Mouse (Mus musculus): ENCODE results near the gene Exoc1. TPM values are rescaled to one million over a fixed set of nuclear protein-coding genes. Genes with fewer than 3 reads are reported as not detected.

Gene Exoc1
- polyA plus RNA-seq, 1 experiment from 2014 or later, result 11.8 TPM

DNA sequence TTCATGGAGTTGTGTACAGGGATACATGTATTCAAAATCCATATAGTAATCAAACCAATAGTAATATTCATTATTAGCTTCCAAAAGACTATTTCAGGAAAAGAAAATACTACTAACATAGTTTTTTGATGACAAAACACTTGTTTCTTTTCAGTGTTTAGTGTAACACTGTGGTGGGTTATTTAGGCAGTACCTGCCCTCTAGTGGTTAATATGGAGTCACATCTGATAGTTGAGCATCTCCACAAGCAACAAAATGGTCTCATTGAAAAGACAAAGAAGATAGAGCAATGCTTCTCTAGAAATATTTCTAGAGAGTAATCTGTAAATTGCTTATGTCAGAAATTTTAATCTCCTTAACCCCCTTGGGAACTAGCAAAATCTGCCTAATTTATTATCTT lies 11.7 kb downstream of the Exoc1 start:
- peaks cover 76% of the 10 kb centered on the region for H3K36me3 ChIP-seq (replicated peaks)
- H3K27ac ChIP-seq (replicated peaks), result no peak overlapping the region
- H3K27me3 ChIP-seq, result no peaks in the 10 kb centered on the region
- H3K4me2 ChIP-seq, result no peak overlapping the region
- no peak overlapping the region for H3K4me3 ChIP-seq (replicated peaks)
- ATAC-seq (ENCODE audit: insufficient read depth), result no peak
- no peaks in the 10 kb centered on the region for H3K4me1 ChIP-seq (replicated peaks)
- no peaks in the 10 kb centered on the region for H3K9me3 ChIP-seq (replicated peaks)
- no peak overlapping the region for H3K9ac ChIP-seq

DNA sequence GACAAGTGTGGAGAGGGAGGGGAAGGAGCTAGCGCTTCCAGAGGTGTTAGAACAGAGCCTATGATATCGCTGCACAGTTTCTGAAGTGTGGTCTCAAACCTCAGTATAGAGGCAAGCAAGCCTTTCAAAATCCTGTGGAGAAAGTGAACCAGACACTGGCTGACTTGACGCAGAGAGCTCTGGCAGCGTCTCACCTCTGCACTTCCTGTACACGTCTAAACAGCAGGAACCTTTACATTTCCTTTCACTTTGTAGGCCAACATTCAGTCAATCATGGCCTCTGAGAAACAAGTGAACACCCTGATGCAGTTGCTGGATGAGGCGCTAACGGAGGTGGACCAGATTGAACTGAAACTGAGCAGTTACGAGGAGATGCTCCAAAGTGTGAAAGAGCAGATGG lies 14.1 kb downstream of the Exoc1 start:
- ATAC-seq (ENCODE audit: insufficient read depth), result no peak
- Histone ChIP-seq H3K4me3 (replicated peaks) (no peak overlapping the region), H3K4me2 (no peak overlapping the region), H3K27me3 (no peaks in the 10 kb centered on the region), H3K4me1 (replicated peaks) (no peaks in the 10 kb centered on the region), H3K36me3 (replicated peaks) (peaks cover 60% of the 10 kb centered on the region), H3K27ac (replicated peaks) (no peak overlapping the region), H3K9ac (no peak overlapping the region), H3K9me3 (replicated peaks) (no peaks in the 10 kb centered on the region)
- WGBS (ENCODE audit: insufficient replicate concordance), result 80% methylated on average over 8 of the region's 8 CpGs

GRCm38 (mm10) chr5:76550426-76550825 lies 21.3 kb downstream of the Exoc1 start:
- no peak overlapping the region for H3K4me2 ChIP-seq
- H3K4me3 ChIP-seq (replicated peaks), result no peak overlapping the region
- no peak overlapping the region for H3K9ac ChIP-seq
- no peaks in the 10 kb centered on the region for H3K27me3 ChIP-seq
- no peak overlapping the region for H3K27ac ChIP-seq (replicated peaks)
- no peak for ATAC-seq (ENCODE audit: insufficient read depth)
- H3K36me3 ChIP-seq (replicated peaks), result peaks cover 30% of the 10 kb centered on the region
- no peaks in the 10 kb centered on the region for H3K4me1 ChIP-seq (replicated peaks)
- WGBS (ENCODE audit: insufficient replicate concordance), result 35% methylated on average over 8 of the region's 8 CpGs
- no peaks in the 10 kb centered on the region for H3K9me3 ChIP-seq (replicated peaks)

DNA sequence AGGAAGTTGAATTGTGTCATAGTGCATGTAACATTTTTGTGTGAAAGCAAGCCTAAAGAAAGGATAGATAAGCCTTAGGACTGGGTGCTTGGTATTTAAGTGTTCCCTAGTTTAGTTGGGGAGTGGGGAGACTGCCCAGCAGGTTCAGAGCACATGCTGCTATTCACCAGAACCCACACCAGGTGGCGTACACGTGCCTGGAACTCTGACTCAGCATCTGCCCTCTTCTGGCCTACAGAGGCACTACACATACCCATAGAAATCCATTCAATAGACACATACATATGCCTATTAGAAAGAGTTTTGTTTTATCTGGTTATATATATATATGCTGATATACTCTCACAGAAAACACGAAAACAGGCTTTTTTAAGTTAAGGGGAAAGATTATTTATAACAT lies 36.2 kb downstream of the Exoc1 start:
- no peak for ATAC-seq (ENCODE audit: insufficient read depth)
- Histone ChIP-seq H3K4me2 (no peak overlapping the region), H3K36me3 (replicated peaks) (peaks cover 55% of the 10 kb centered on the region), H3K4me3 (replicated peaks) (no peak overlapping the region), H3K27ac (replicated peaks) (no peak overlapping the region), H3K27me3 (no peaks in the 10 kb centered on the region), H3K9ac (no peak overlapping the region), H3K4me1 (replicated peaks) (no peaks in the 10 kb centered on the region), H3K9me3 (replicated peaks) (no peaks in the 10 kb centered on the region)
- WGBS (ENCODE audit: insufficient replicate concordance), result 19% methylated on average over 3 of the region's 3 CpGs

DNA sequence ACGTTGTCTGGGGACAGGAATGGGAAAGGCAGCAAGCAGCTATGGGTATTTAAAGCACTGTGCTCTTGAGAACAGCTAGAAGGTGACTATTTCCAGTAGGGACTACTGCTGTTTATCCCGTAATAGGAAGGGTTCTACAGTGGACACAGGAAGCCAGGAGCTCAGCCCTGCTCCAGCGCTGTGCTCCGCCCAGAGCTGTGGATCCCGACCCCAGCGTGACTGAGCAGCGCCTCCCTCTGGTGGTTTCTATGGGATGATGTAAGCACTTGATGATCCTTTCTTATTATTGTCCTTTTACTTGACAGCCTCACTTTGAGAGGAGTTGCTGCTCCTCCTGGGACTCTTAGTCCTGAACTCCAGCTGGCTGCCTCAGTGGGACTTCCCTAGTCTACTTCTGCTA lies 45.1 kb downstream of the Exoc1 start:
- H3K4me3 ChIP-seq (replicated peaks), result no peak overlapping the region
- no peak overlapping the region for H3K4me2 ChIP-seq
- H3K36me3 ChIP-seq (replicated peaks), result peaks cover 24% of the 10 kb centered on the region
- ATAC-seq (ENCODE audit: insufficient read depth), result no peak
- no peaks in the 10 kb centered on the region for H3K4me1 ChIP-seq (replicated peaks)
- H3K9me3 ChIP-seq (replicated peaks), result no peaks in the 10 kb centered on the region
- H3K27ac ChIP-seq (replicated peaks), result no peak overlapping the region
- WGBS (ENCODE audit: insufficient replicate concordance), result 61% methylated on average over 7 of the region's 7 CpGs
- no peaks in the 10 kb centered on the region for H3K27me3 ChIP-seq
- H3K9ac ChIP-seq, result no peak overlapping the region

GRCm38 (mm10) chr5:76577026-76577425 lies 47.9 kb downstream of the Exoc1 start:
- H3K4me1 ChIP-seq (replicated peaks), result no peaks in the 10 kb centered on the region
- no peak overlapping the region for H3K27ac ChIP-seq (replicated peaks)
- no peaks in the 10 kb centered on the region for H3K27me3 ChIP-seq
- no peak for ATAC-seq (ENCODE audit: insufficient read depth)
- no peaks in the 10 kb centered on the region for H3K9me3 ChIP-seq (replicated peaks)
- no peak overlapping the region for H3K4me3 ChIP-seq (replicated peaks)
- no peaks in the 10 kb centered on the region for H3K36me3 ChIP-seq (replicated peaks)
- no peak overlapping the region for H3K9ac ChIP-seq
- 61% methylated on average over 3 of the region's 3 CpGs for WGBS (ENCODE audit: insufficient replicate concordance)
- H3K4me2 ChIP-seq, result no peak overlapping the region

DNA sequence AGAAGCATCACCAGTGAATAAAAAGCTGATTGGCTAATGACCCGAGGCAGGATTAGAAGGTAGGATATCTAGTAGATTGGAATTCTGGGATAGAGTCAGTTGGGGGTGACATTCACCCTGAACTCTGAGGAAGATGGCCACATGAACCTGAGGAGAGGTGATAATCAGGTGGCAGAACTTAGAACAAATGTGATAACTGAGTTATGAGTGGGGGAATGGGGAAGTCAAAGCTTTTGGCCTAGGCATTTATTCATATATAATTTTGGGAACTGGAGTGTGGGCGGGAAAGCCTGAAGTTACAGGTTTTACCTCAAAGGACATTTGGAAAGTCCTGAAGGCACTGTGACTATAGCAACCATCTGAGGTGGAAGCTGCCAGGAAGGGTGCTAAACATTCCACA lies 56.3 kb downstream of the Exoc1 start:
- Histone ChIP-seq H3K4me1 (replicated peaks) (peaks cover 14% of the 10 kb centered on the region), H3K4me3 (replicated peaks) (no peak overlapping the region), H3K27me3 (no peaks in the 10 kb centered on the region), H3K4me2 (no peak overlapping the region), H3K27ac (replicated peaks) (no peak overlapping the region), H3K36me3 (replicated peaks) (no peaks in the 10 kb centered on the region), H3K9ac (no peak overlapping the region), H3K9me3 (replicated peaks) (no peaks in the 10 kb centered on the region)
- no peak for ATAC-seq (ENCODE audit: insufficient read depth)
- whole genome bisulfite sequencing (ENCODE audit: insufficient replicate concordance), result 63% methylated on average over 2 of the region's 2 CpGs

DNA sequence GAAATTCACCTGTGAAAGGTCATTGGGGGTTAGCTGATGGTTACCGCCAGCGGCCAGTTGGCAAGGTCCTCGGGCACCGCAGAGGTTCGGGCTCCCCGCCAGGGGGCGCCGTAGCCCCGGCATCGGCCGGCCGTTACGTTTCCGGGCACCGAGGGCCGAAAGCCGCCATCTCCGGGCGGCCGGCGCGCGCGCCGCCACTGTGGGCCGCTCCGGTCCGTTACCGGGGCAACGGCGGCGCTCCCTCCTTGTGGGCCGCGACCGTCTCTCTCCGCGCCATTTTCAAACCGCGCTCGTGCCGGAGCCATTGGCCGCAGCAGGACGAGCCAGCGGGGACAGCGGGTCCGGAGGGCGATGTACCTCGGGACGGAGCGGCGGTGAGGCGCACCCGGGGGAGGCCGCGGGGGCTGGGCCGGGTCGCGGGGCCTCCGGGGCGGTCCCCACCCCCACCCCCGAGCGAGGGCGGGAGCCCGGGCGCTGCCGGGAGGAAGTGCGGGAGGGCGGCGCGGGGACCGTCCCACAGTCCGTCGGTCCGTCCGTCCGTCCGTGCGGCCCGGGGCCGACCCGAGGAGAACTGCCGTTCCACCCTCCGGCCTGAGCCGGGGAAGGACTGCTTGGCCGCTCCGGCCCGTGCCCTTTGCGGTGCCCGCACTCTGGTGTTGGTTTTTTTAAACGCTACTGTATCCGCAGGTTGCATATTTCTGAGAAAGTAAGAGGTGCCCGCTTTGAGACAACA lies 59.6 kb downstream of the Exoc1 start, which contains the start of gene Cep135:
Cep135 (plus strand) TSS at position 148 of the 733 bp plus-strand sequence.
- Histone ChIP-seq H3K4me3 (replicated peaks) (peak within 1 kb of the TSS; percentile 98), H3K27ac (replicated peaks) (peak within 1 kb of the TSS; percentile 91), H3K9ac (peak within 1 kb of the TSS; percentile 90), H3K36me3 (replicated peaks) (peaks cover 17% of the 10 kb centered on the region), H3K27me3 (no peaks in the 10 kb centered on the region), H3K9me3 (replicated peaks) (no peaks in the 10 kb centered on the region), H3K4me2 (peak within 1 kb of the TSS; percentile 81), H3K4me1 (replicated peaks) (peaks cover 18% of the 10 kb centered on the region)
- peak; percentile 99 for ATAC-seq (ENCODE audit: insufficient read depth)
- WGBS (ENCODE audit: insufficient replicate concordance), result under 1% methylated on average over 92 of the region's 92 CpGs

DNA sequence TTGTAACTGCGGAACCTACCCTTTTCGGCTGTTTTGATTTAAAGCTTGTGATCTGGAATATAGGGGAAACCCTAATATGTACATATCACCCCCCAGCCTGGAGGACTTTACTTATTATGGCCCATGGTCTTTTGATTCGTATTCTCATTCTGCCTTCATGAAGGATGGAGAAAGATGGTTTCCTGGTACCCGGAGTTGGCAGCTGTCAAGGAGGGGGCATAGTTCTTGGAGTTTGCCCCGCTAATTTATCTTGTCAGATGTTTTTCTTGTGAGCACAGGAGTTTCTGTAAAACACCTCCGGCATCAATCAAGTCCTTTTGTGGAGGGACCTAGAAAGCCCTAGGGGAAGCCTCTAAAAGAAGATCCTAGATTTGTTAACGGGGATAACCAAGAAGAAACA lies 60.2 kb downstream of the Exoc1 start:
- H3K27ac ChIP-seq (replicated peaks), result peak overlapping the region; percentile 91
- peaks cover 23% of the 10 kb centered on the region for H3K36me3 ChIP-seq (replicated peaks)
- no peak for ATAC-seq (ENCODE audit: insufficient read depth)
- H3K4me2 ChIP-seq, result peak overlapping the region; percentile 81
- 10% methylated on average over 7 of the region's 7 CpGs for WGBS (ENCODE audit: insufficient replicate concordance)
- H3K9me3 ChIP-seq (replicated peaks), result no peaks in the 10 kb centered on the region
- no peaks in the 10 kb centered on the region for H3K27me3 ChIP-seq
- H3K9ac ChIP-seq, result peak overlapping the region; percentile 90
- peak overlapping the region; percentile 98 for H3K4me3 ChIP-seq (replicated peaks)
- peaks cover 18% of the 10 kb centered on the region for H3K4me1 ChIP-seq (replicated peaks)

DNA sequence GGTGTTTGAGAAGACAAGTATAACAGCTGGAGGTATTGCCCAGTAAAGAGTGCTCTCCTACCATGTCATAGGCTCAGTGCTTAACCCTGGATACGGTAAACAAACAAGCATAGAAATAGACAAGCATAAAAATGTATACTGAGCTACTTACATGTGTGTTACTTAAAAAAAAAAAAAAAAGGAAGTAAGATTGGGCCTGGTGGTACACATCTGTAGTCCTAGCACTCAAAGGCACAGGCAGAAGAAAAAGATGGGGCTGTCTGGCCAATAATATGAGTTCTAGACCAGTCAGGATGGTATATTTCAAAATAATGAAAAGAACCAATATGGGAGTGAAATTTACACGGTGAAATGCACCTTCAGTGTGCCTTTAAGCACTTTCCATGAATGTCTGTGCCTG lies 60.9 kb downstream of the Exoc1 start:
- Histone ChIP-seq H3K4me1 (replicated peaks) (peaks cover 18% of the 10 kb centered on the region), H3K27ac (replicated peaks) (no peak overlapping the region), H3K9ac (no peak overlapping the region), H3K4me2 (peak overlapping the region; percentile 81), H3K36me3 (replicated peaks) (peaks cover 30% of the 10 kb centered on the region), H3K4me3 (replicated peaks) (peak overlapping the region; percentile 98), H3K27me3 (no peaks in the 10 kb centered on the region), H3K9me3 (replicated peaks) (no peaks in the 10 kb centered on the region)
- no peak for ATAC-seq (ENCODE audit: insufficient read depth)
- WGBS (ENCODE audit: insufficient replicate concordance), result 83% methylated on average over 2 of the region's 2 CpGs

GRCm38 (mm10) chr5:76591885-76592284 lies 62.8 kb downstream of the Exoc1 start:
- Histone ChIP-seq H3K27me3 (no peaks in the 10 kb centered on the region), H3K9me3 (replicated peaks) (no peaks in the 10 kb centered on the region), H3K4me2 (no peak overlapping the region), H3K27ac (replicated peaks) (no peak overlapping the region), H3K36me3 (replicated peaks) (peaks cover 48% of the 10 kb centered on the region), H3K4me3 (replicated peaks) (no peak overlapping the region), H3K9ac (no peak overlapping the region), H3K4me1 (replicated peaks) (peaks cover 18% of the 10 kb centered on the region)
- no peak for ATAC-seq (ENCODE audit: insufficient read depth)
- WGBS (ENCODE audit: insufficient replicate concordance), result 72% methylated on average over 9 of the region's 9 CpGs

All from liver, embryonic 15.5 days (tissue).